Mouse (Mus musculus): ENCODE data around the gene Slc4a8. TPM values are rescaled to one million over a fixed set of nuclear protein-coding genes. Genes with fewer than 3 reads are reported as not detected.

Gene Slc4a8
- polyA plus RNA-seq, 1 experiment from 2014 or later, result 1.0 TPM

DNA sequence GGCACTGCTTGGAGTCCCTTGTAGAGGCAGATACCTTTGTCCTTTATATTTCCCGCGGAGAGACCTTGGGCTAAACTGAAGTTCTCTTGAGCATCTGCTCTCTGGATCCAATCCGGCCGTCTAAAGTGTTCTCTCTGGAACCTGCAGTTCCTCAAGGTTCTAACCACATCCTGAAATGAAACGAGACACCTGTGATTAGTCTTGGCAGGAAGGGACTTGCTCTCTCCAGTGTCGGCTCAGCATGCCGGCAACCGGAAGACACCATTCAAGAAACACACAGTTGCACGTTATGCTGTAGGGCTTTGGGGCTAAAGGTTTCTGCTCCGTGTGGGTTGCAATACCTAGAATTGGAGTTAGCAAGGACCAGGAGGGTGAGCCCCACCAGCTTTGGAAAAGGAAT, 41.5 kb upstream of the Slc4a8 start:
- WGBS (ENCODE audit: insufficient replicate concordance), result 74% methylated on average over 10 of the region's 10 CpGs
- Histone ChIP-seq H3K4me3 (ENCODE audit: low read depth, low read length) (no peak overlapping the region), H3K4me1 (ENCODE audit: insufficient read depth) (no peaks in the 10 kb centered on the region), H3K9ac (replicated peaks) (no peak overlapping the region), H3K27me3 (ENCODE audit: insufficient read depth, low read length) (no peaks in the 10 kb centered on the region), H3K4me2 (ENCODE audit: low read depth, low read length) (no peak overlapping the region), H3K9me3 (ENCODE audit: low read length) (no peaks in the 10 kb centered on the region), H3K27ac (ENCODE audit: low read depth) (no peak overlapping the region), H3K36me3 (replicated peaks; ENCODE audit: insufficient read depth, low read length) (no peaks in the 10 kb centered on the region)
- ATAC-seq (no peak), DNase-seq (no peak)
- TF ChIP-seq CTCF (IDR thresholded peaks at IDR 0.05; ENCODE audit: low read depth) (no peak), EP300 (IDR thresholded peaks at IDR 0.05; ENCODE audit: low read depth) (no peak)

DNA sequence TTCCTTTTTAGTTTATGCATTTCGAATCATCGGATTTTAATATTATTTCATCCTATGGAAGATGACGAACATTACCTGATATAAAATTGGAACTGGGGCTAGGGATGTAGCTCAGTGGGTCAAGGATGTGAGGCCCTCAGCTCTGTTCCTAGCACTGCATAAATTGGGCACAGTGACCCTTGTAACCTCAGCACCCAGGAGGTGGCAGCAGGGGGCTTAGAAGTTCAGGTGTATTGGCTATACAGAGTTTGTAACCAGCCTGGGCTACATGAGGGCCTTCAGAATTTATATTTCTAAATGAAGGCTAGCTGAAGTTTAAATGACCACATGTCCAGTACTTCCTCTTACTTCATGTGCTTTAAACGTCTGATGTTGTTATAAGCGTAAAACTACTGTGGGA, 40.1 kb upstream of the Slc4a8 start:
- ATAC-seq (no peak), DNase-seq (no peak)
- no peaks in the 10 kb centered on the region for H3K9me3 ChIP-seq (ENCODE audit: low read length)

DNA sequence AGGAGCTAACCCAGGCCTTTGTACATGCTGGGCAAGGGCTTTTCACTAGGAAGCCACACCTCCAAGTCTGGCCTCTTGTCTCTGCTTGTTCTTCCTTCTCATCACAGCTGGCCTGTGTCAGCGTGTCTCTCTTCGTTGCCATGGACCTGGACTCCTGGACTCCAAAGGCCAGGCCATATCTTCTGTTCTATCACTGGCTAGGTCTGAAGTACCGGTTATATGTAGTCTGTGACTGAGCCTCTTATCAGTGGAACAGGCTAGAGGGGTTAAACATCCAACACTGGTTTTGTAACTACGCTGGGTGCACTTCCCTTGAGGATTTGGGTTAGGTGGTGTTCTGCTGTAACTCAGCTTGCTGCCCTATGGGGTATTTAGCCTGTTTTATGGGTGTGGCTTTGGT, 39.5 kb upstream of the Slc4a8 start:
- H3K9ac ChIP-seq (replicated peaks), result no peak overlapping the region
- no peaks in the 10 kb centered on the region for H3K4me1 ChIP-seq (ENCODE audit: insufficient read depth)
- H3K4me2 ChIP-seq (ENCODE audit: low read depth, low read length), result no peak overlapping the region
- H3K36me3 ChIP-seq (replicated peaks; ENCODE audit: insufficient read depth, low read length), result no peaks in the 10 kb centered on the region
- ATAC-seq, result no peak
- DNase-seq, result no peak
- H3K4me3 ChIP-seq (ENCODE audit: low read depth, low read length), result no peak overlapping the region
- 30% methylated on average over 4 of the region's 4 CpGs for WGBS (ENCODE audit: insufficient replicate concordance)
- no peak for TF ChIP-seq CTCF (IDR thresholded peaks at IDR 0.05; ENCODE audit: low read depth)
- TF ChIP-seq EP300 (IDR thresholded peaks at IDR 0.05; ENCODE audit: low read depth), result no peak
- no peaks in the 10 kb centered on the region for H3K9me3 ChIP-seq (ENCODE audit: low read length)
- no peak overlapping the region for H3K27ac ChIP-seq (ENCODE audit: low read depth)
- no peaks in the 10 kb centered on the region for H3K27me3 ChIP-seq (ENCODE audit: insufficient read depth, low read length)

More for the DNA sequence above, 40.1 kb upstream of the Slc4a8 start:
- no peak overlapping the region for H3K4me2 ChIP-seq (ENCODE audit: low read depth, low read length)
- no peak overlapping the region for H3K9ac ChIP-seq (replicated peaks)
- no peaks in the 10 kb centered on the region for H3K27me3 ChIP-seq (ENCODE audit: insufficient read depth, low read length)
- H3K4me1 ChIP-seq (ENCODE audit: insufficient read depth), result no peaks in the 10 kb centered on the region
- no peak overlapping the region for H3K4me3 ChIP-seq (ENCODE audit: low read depth, low read length)
- TF ChIP-seq EP300 (IDR thresholded peaks at IDR 0.05; ENCODE audit: low read depth), result no peak
- H3K36me3 ChIP-seq (replicated peaks; ENCODE audit: insufficient read depth, low read length), result no peaks in the 10 kb centered on the region
- 77% methylated on average over 5 of the region's 5 CpGs for WGBS (ENCODE audit: insufficient replicate concordance)
- H3K27ac ChIP-seq (ENCODE audit: low read depth), result no peak overlapping the region

DNA sequence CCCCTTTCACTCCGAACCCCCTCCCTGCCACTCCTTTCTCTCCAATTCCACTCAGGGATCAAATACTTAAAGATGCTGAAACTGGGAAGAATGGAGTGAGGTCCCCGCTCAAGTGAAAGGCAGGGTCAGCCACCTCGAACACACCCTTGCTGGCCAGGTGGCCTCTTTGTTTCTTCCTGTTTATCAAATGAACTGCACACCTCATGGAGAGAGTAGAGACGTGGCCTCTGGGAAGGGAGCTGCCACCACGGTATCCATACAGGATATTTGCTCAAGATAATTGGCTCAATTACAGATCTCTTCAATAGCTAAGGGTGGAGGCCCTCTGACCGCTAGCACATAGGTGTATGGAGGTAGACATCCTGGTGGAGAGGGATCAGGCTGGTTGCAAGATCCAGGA, 39.0 kb upstream of the Slc4a8 start:
- Histone ChIP-seq H3K27ac (ENCODE audit: low read depth) (no peak overlapping the region), H3K27me3 (ENCODE audit: insufficient read depth, low read length) (no peaks in the 10 kb centered on the region), H3K36me3 (replicated peaks; ENCODE audit: insufficient read depth, low read length) (no peaks in the 10 kb centered on the region), H3K9me3 (ENCODE audit: low read length) (no peaks in the 10 kb centered on the region), H3K4me2 (ENCODE audit: low read depth, low read length) (no peak overlapping the region), H3K9ac (replicated peaks) (no peak overlapping the region), H3K4me1 (ENCODE audit: insufficient read depth) (no peaks in the 10 kb centered on the region), H3K4me3 (ENCODE audit: low read depth, low read length) (no peak overlapping the region)
- ATAC-seq (no peak), DNase-seq (no peak)
- TF ChIP-seq CTCF (IDR thresholded peaks at IDR 0.05; ENCODE audit: low read depth) (no peak), EP300 (IDR thresholded peaks at IDR 0.05; ENCODE audit: low read depth) (no peak)
- 68% methylated on average over 6 of the region's 6 CpGs for WGBS (ENCODE audit: insufficient replicate concordance)

DNA sequence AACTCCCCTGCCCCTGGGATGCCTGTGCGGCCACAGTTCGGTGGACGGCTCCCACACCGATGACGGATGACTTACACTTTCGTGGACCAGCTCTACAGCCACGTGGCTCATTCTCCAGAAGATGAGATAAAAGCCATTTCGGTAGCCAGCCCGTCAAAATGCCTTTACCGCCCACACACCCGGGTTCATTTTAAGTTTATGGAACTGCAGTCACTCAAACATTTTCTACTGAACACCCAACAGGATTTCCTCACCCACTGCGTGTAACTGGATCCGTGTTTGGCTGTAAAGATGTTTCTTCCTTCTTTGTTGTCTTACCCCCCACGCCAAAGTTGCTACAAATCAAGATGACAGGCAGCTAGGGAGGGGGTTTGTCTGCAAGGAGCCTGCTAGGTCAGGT, 38.0 kb upstream of the Slc4a8 start:
- Histone ChIP-seq H3K36me3 (replicated peaks; ENCODE audit: insufficient read depth, low read length) (no peaks in the 10 kb centered on the region), H3K9ac (replicated peaks) (no peak overlapping the region), H3K27ac (ENCODE audit: low read depth) (no peak overlapping the region), H3K4me2 (ENCODE audit: low read depth, low read length) (no peak overlapping the region), H3K27me3 (ENCODE audit: insufficient read depth, low read length) (peaks cover 8% of the 10 kb centered on the region), H3K4me3 (ENCODE audit: low read depth, low read length) (no peak overlapping the region), H3K4me1 (ENCODE audit: insufficient read depth) (no peaks in the 10 kb centered on the region), H3K9me3 (ENCODE audit: low read length) (no peaks in the 10 kb centered on the region)
- no peak for TF ChIP-seq CTCF (IDR thresholded peaks at IDR 0.05; ENCODE audit: low read depth)
- no peak for TF ChIP-seq EP300 (IDR thresholded peaks at IDR 0.05; ENCODE audit: low read depth)
- ATAC-seq (no peak), DNase-seq (no peak)
- 53% methylated on average over 14 of the region's 14 CpGs for whole genome bisulfite sequencing (ENCODE audit: insufficient replicate concordance)

DNA sequence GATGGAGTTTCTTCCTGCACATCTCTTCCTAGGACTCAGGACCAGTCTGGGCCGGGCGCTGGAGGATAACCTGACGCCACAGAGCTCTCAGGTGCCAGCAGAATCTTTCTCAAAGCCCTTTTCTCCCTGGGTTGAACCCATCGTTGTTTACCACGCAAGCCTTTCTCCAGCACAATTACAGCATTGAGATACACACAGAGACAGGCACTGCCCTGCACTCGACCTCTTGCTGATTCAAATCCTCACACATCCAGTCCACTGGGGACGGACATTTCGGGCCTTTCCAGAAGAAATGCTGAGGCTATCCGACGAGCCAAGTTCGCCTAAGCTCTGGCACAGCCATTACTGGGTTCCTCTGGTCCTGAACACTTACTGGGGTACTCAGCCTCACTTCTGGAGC, 34.8 kb upstream of the Slc4a8 start:
- Histone ChIP-seq H3K4me1 (ENCODE audit: insufficient read depth) (peaks cover 10% of the 10 kb centered on the region), H3K27ac (ENCODE audit: low read depth) (no peak overlapping the region), H3K9me3 (ENCODE audit: low read length) (no peaks in the 10 kb centered on the region), H3K27me3 (ENCODE audit: insufficient read depth, low read length) (peaks cover 33% of the 10 kb centered on the region), H3K4me2 (ENCODE audit: low read depth, low read length) (no peak overlapping the region), H3K36me3 (replicated peaks; ENCODE audit: insufficient read depth, low read length) (no peaks in the 10 kb centered on the region), H3K4me3 (ENCODE audit: low read depth, low read length) (no peak overlapping the region), H3K9ac (replicated peaks) (no peak overlapping the region)
- TF ChIP-seq EP300 (IDR thresholded peaks at IDR 0.05; ENCODE audit: low read depth) (no peak), CTCF (IDR thresholded peaks at IDR 0.05; ENCODE audit: low read depth) (no peak)
- DNase-seq (no peak), ATAC-seq (no peak)
- 78% methylated on average over 11 of the region's 11 CpGs for WGBS (ENCODE audit: insufficient replicate concordance)

DNA sequence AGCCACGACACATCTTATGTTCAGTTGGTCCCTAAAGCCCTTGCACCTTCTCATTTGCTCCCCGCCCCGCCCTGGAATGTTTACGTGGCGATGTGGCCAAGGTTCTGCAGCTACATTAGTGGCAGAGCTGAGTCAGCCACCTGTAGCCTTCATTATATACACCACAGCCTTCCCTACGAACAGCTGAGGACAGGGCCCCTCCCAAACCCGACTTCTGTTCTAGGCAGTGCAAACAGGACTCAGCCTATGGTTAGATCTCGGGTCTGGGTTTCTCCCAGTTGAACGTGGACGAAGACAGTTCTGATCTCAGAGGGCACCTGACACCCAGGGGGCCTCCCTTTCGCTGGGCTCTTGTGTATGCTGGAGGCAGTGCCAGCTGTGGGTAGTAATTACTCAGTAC, 33.7 kb upstream of the Slc4a8 start:
- DNase-seq, result no peak
- peaks cover 33% of the 10 kb centered on the region for H3K27me3 ChIP-seq (ENCODE audit: insufficient read depth, low read length)

More for the DNA sequence above, 33.7 kb upstream of the Slc4a8 start:
- Histone ChIP-seq H3K9ac (replicated peaks) (no peak overlapping the region), H3K4me3 (ENCODE audit: low read depth, low read length) (no peak overlapping the region), H3K36me3 (replicated peaks; ENCODE audit: insufficient read depth, low read length) (no peaks in the 10 kb centered on the region), H3K9me3 (ENCODE audit: low read length) (no peaks in the 10 kb centered on the region), H3K4me1 (ENCODE audit: insufficient read depth) (peaks cover 10% of the 10 kb centered on the region), H3K4me2 (ENCODE audit: low read depth, low read length) (no peak overlapping the region), H3K27ac (ENCODE audit: low read depth) (no peak overlapping the region)
- TF ChIP-seq CTCF (IDR thresholded peaks at IDR 0.05; ENCODE audit: low read depth), result no peak
- no peak for TF ChIP-seq EP300 (IDR thresholded peaks at IDR 0.05; ENCODE audit: low read depth)
- WGBS (ENCODE audit: insufficient replicate concordance), result 69% methylated on average over 11 of the region's 11 CpGs
- ATAC-seq, result no peak

Measured in liver, postnatal 0 days (tissue).